Mouse (Mus musculus) lung, embryonic 14.5 days (tissue): ENCODE measurements at regions not wholly inside any gene's neighbourhood (a gene's known extent, or its start where the extent isn't known, plus 50 kb on each side); places are given as distances from the start of the nearest gene placed in this dataset.

Experiments
- ATAC-seq: fragments of 200-750 bp; cut with Nextera tagmentation; 2 replicates; pipeline ENCODE4 v1.8.0; 2017; ENCODE audit warnings: mild to moderate bottlenecking, moderate TSS enrichment, moderate library complexity; ENCODE audit not compliant: insufficient read depth
- DNase-seq: peaks from one replicate; pipeline ENCODE4 v3.0.0-alpha.2; 2015
- H3K27ac ChIP-seq: fragments of 300-500 bp; sonication (generic); 2 replicates; pipeline ENCODE4 v1.5.1; 2014; ENCODE audit warnings: low read depth, mild to moderate bottlenecking, moderate library complexity
- H3K27me3 ChIP-seq: fragments of 300-500 bp; sonication (generic); 2 replicates; pipeline ENCODE4 v1.6.1; 2014; ENCODE audit warnings: low read length, control low read depth; ENCODE audit not compliant: insufficient read depth
- H3K36me3 ChIP-seq: fragments of 300-500 bp; sonication (generic); 2 replicates; pipeline ENCODE4 v1.6.1; 2014; ENCODE audit warnings: control low read depth; ENCODE audit not compliant: insufficient read depth
- H3K4me1 ChIP-seq: fragments of 300-500 bp; sonication (generic); 2 replicates; pipeline ENCODE4 v1.6.1; 2014; ENCODE audit warnings: antibody characterized with exemption, control low read depth; ENCODE audit not compliant: insufficient read depth
- H3K4me2 ChIP-seq: fragments of 300-500 bp; sonication (generic); 2 replicates; pipeline ENCODE4 v1.6.1; 2014; ENCODE audit warnings: mild to moderate bottlenecking
- H3K4me3 ChIP-seq: fragments of 300-500 bp; sonication (generic); 2 replicates; pipeline ENCODE4 v1.5.1; 2014; ENCODE audit warnings: low read depth, low read length
- H3K9ac ChIP-seq: fragments of 300-500 bp; sonication (generic); 2 replicates; pipeline ENCODE4 v1.6.1; 2014
- H3K9me3 ChIP-seq: fragments of 300-500 bp; sonication (generic); 2 replicates; pipeline ENCODE4 v1.6.1; 2016; ENCODE audit warnings: low read depth, low read length, control low read depth
- CTCF ChIP-seq: IDR thresholded peaks from 2 replicates; pipeline ENCODE4 v1.5.1; 2016; ENCODE audit warnings: antibody characterized with exemption, low read depth
- WGBS: fragments of 180-500 bp; shearing (Covaris S2); extraction: QIAGEN DNeasy Blood & Tissue Kit; methylation state at CpG from one replicate; pipeline ENCODE4 v1.1.7; 2014; 5-methylcytosine and 5-hydroxymethylcytosine counted together

GRCm38 (mm10) chr12:106992421-106992820 is 496.0 kb upstream of the 3110018I06Rik start:
- Histone ChIP-seq H3K27me3 (no peaks in the 10 kb centered on the region), H3K4me2 (no peak overlapping the region), H3K36me3 (no peaks in the 10 kb centered on the region), H3K9me3 (no peaks in the 10 kb centered on the region), H3K4me3 (no peak overlapping the region), H3K27ac (no peak overlapping the region), H3K4me1 (no peaks in the 10 kb centered on the region), H3K9ac (no peak overlapping the region)
- 54% methylated on average over 3 of the region's 3 CpGs for WGBS
- ATAC-seq (no peak), DNase-seq (no peak)
- TF ChIP-seq CTCF: no peak

GRCm38 (mm10) chr12:106993011-106993410 is 495.4 kb upstream of the 3110018I06Rik start:
- H3K4me1 ChIP-seq: no peaks in the 10 kb centered on the region
- TF ChIP-seq CTCF: no peak
- H3K9ac ChIP-seq: no peak overlapping the region
- H3K9me3 ChIP-seq: no peaks in the 10 kb centered on the region
- WGBS: 48% methylated on average over 4 of the region's 4 CpGs
- no peak overlapping the region for H3K4me2 ChIP-seq
- DNase-seq: peak; percentile 18
- H3K27ac ChIP-seq: no peak overlapping the region
- no peak overlapping the region for H3K4me3 ChIP-seq
- H3K36me3 ChIP-seq: no peaks in the 10 kb centered on the region
- ATAC-seq: no peak
- no peaks in the 10 kb centered on the region for H3K27me3 ChIP-seq

- H3K4me2 ChIP-seq: peak overlapping the region; percentile 44
- H3K4me3 ChIP-seq: no peak overlapping the region
- 37% methylated on average over 20 of the region's 20 CpGs for WGBS
- H3K9me3 ChIP-seq: no peaks in the 10 kb centered on the region
- TF ChIP-seq CTCF: no peak
- DNase-seq: peak; percentile 77
- H3K4me1 ChIP-seq: no peaks in the 10 kb centered on the region
- no peaks in the 10 kb centered on the region for H3K36me3 ChIP-seq
- ATAC-seq: peak; percentile 75; the same call in 1 of the 2 replicates
- H3K27me3 ChIP-seq: no peaks in the 10 kb centered on the region
- H3K27ac ChIP-seq: no peak overlapping the region
- H3K9ac ChIP-seq: no peak overlapping the region
Measured at GRCm38 (mm10) chr12:107010995-107011786, 477.2 kb upstream of the 3110018I06Rik start.

GRCm38 (mm10) chr12:107016801-107017200 is 471.6 kb upstream of the 3110018I06Rik start:
- DNase-seq: no peak
- Histone ChIP-seq H3K4me3 (no peak overlapping the region), H3K27me3 (no peaks in the 10 kb centered on the region), H3K9ac (no peak overlapping the region), H3K4me2 (no peak overlapping the region), H3K9me3 (no peaks in the 10 kb centered on the region), H3K36me3 (no peaks in the 10 kb centered on the region), H3K27ac (no peak overlapping the region), H3K4me1 (no peaks in the 10 kb centered on the region)
- ATAC-seq: no peak
- 53% methylated on average over 2 of the region's 2 CpGs for WGBS
- no peak for TF ChIP-seq CTCF

- no peaks in the 10 kb centered on the region for H3K4me1 ChIP-seq
Measured at GRCm38 (mm10) chr12:107021806-107022205, 466.6 kb upstream of the 3110018I06Rik start.

GRCm38 (mm10) chr12:107026821-107027220 is 461.6 kb upstream of the 3110018I06Rik start:
- DNase-seq (no peak), ATAC-seq (no peak)
- Histone ChIP-seq H3K27me3 (0 out of 2 replicates have a peak, but pooled peaks cover 4% of the 10 kb centered on the region), H3K9me3 (no peaks in the 10 kb centered on the region), H3K4me1 (no peaks in the 10 kb centered on the region), H3K36me3 (no peaks in the 10 kb centered on the region), H3K4me2 (no peak overlapping the region), H3K27ac (no peak overlapping the region), H3K9ac (no peak overlapping the region), H3K4me3 (no peak overlapping the region)
- WGBS: 71% methylated on average over 5 of the region's 5 CpGs
- TF ChIP-seq CTCF: no peak

More at GRCm38 (mm10) chr12:107021806-107022205, 466.6 kb upstream of the 3110018I06Rik start:
- no peak for TF ChIP-seq CTCF
- Histone ChIP-seq H3K9me3 (no peaks in the 10 kb centered on the region), H3K4me3 (no peak overlapping the region), H3K27me3 (no peaks in the 10 kb centered on the region), H3K9ac (no peak overlapping the region), H3K27ac (no peak overlapping the region), H3K4me2 (no peak overlapping the region), H3K36me3 (no peaks in the 10 kb centered on the region)
- WGBS: 71% methylated on average over 1 of the region's 1 CpGs
- no peak for ATAC-seq
- DNase-seq: no peak

- TF ChIP-seq CTCF: no peak
- no peak for ATAC-seq
- DNase-seq: peak; percentile 6
- H3K4me2 ChIP-seq: no peak overlapping the region
- no peaks in the 10 kb centered on the region for H3K9me3 ChIP-seq
- H3K27me3 ChIP-seq: 0 out of 2 replicates have a peak, but pooled peaks cover 4% of the 10 kb centered on the region
- H3K4me3 ChIP-seq: no peak overlapping the region
- WGBS: 30% methylated on average over 23 of the region's 23 CpGs
- no peaks in the 10 kb centered on the region for H3K4me1 ChIP-seq
- H3K9ac ChIP-seq: no peak overlapping the region
- H3K27ac ChIP-seq: no peak overlapping the region
- no peaks in the 10 kb centered on the region for H3K36me3 ChIP-seq
Measured at GRCm38 (mm10) chr12:107027842-107028549, 460.4 kb upstream of the 3110018I06Rik start.
